Mouse (Mus musculus) midbrain, embryonic 13.5 days (tissue): ENCODE data around the gene Itga3. TPM values are rescaled to one million over a fixed set of nuclear protein-coding genes. Genes with fewer than 3 reads are reported as not detected.

Experiments
- ATAC-seq: fragments of 200-750 bp; cut with Nextera tagmentation; 2 replicates; pipeline ENCODE4 v1.8.0; 2017; ENCODE audit warnings: mild to moderate bottlenecking, moderate TSS enrichment, moderate library complexity
- H3K27ac ChIP-seq: fragments of 300-500 bp; sonication (generic); 2 replicates; pipeline ENCODE4 v1.5.1; 2015; ENCODE audit warnings: inconsistent platforms, mild to moderate bottlenecking, moderate library complexity
- H3K27me3 ChIP-seq: fragments of 300-500 bp; sonication (generic); 2 replicates; pipeline ENCODE4 v1.6.1; 2015; ENCODE audit warnings: mild to moderate bottlenecking, inconsistent platforms
- H3K36me3 ChIP-seq: fragments of 300-500 bp; sonication (generic); 2 replicates; pipeline ENCODE4 v1.6.1; 2015; ENCODE audit warnings: mild to moderate bottlenecking, inconsistent platforms
- H3K4me1 ChIP-seq: fragments of 300-500 bp; sonication (generic); replicated peaks from 2 replicates; pipeline ENCODE4 v1.6.1; 2015; ENCODE audit warnings: inconsistent platforms
- H3K4me2 ChIP-seq: fragments of 300-500 bp; sonication (generic); replicated peaks from 2 replicates; pipeline ENCODE4 v1.6.1; 2015; ENCODE audit warnings: moderate library complexity, mild to moderate bottlenecking, inconsistent platforms
- H3K4me3 ChIP-seq: fragments of 300-500 bp; sonication (generic); replicated peaks from 2 replicates; pipeline ENCODE4 v1.5.1; 2015; ENCODE audit warnings: mild to moderate bottlenecking, inconsistent platforms
- H3K9ac ChIP-seq: fragments of 300-500 bp; sonication (generic); replicated peaks from 2 replicates; pipeline ENCODE4 v1.6.1; 2015; ENCODE audit warnings: mild to moderate bottlenecking, inconsistent platforms
- H3K9me3 ChIP-seq: fragments of 300-500 bp; sonication (generic); 2 replicates; pipeline ENCODE4 v1.6.1; 2016; ENCODE audit warnings: mild to moderate bottlenecking, inconsistent platforms
- WGBS: fragments of 180-500 bp; shearing (Covaris S2); methylation state at CpG from one replicate; pipeline ENCODE4 v1.1.7; 2015; 5-methylcytosine and 5-hydroxymethylcytosine counted together
- polyA plus RNA-seq: library from polyadenylated mRNA; unstranded; fragments of >200 nt; fragmentation: Nextera tagmentation; extraction: Ambion mirVana; gene quantifications from 2 replicates; pipeline ENCODE4 v1.2.1, GENCODE M21; 2015

Itga3 gene
- polyA plus RNA-seq = 6.6 and 8.8 TPM in 2 replicates

DNA sequence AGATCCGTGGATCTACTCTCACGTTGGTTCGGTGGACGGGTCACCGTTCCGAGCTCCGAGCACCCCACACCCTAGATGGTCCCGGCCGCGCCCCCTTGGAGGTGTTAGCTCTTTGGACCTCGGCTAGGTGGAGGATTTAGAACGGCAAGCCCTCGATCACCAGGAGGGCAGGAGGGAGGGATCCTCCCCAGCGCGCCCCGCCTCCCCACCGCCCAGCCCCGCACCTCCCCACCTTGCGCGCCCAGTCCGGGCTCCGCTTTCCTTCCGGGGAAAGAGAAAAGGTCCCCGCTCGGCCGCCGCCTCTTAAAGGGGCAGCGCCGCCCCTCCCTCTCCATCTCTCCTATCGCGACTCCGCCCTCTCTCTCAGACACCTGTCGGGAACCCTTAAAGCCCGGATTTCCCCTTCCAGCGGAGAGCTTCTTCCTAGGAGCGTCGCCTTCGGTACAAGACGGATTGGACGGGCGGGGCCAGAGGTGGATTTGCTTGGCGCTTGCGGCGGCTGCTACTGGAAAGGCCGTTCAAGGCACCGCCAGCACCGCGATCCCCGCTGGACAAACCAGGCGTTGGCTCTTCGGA lies at the start of gene Itga3:
TSS of gene Itga3 (minus strand) at position 266 of the 576 bp plus-strand sequence.
- H3K27ac ChIP-seq = peak within 1 kb of the TSS; percentile 71
- H3K4me1 ChIP-seq = peaks cover 34% of the 10 kb centered on the region
- peak within 1 kb of the TSS; percentile 79 for H3K9ac ChIP-seq
- peaks cover 65% of the 10 kb centered on the region for H3K27me3 ChIP-seq
- H3K4me3 ChIP-seq = peak within 1 kb of the TSS; percentile 62
- H3K4me2 ChIP-seq = peak within 1 kb of the TSS; percentile 81
- under 1% methylated on average over 48 of the region's 51 CpGs for WGBS
- no peaks in the 10 kb centered on the region for H3K36me3 ChIP-seq
- no peaks in the 10 kb centered on the region for H3K9me3 ChIP-seq
- peak; percentile 83 for ATAC-seq

DNA sequence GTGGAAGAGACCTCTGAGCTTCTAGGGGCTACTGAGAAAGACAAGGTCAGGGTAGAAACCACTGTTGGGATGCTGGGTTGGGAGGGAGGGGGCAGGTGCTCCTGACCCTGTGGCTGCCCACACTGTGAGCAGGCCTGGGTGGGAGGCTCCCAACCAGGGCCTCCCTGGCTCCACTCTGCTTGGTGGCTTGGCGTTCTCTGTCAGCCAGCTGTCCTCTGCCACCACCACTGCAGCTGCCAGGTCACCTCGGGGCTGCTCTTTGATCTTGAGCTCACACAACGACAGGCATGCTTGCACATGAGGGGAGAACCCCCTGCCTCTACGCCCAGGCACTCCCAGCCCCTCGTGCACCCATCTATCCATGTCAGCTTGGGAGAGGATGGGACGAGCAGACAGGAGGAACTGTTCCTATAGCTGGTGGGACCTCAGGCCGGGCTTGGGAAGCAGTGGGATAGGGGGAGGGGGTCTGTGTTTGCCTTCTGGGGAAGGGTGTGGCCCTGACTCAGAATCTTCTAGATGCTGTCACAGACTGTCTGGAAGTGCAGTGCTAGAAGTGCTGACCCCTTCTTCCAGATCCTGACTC lies 48.9 kb upstream of the Itga3 start:
- H3K36me3 ChIP-seq = no peaks in the 10 kb centered on the region
- no peak overlapping the region for H3K4me2 ChIP-seq
- peaks cover 89% of the 10 kb centered on the region for H3K27me3 ChIP-seq
- H3K4me1 ChIP-seq = peaks cover 24% of the 10 kb centered on the region
- no peaks in the 10 kb centered on the region for H3K9me3 ChIP-seq
- H3K4me3 ChIP-seq = no peak overlapping the region
- H3K9ac ChIP-seq = no peak overlapping the region
- no peak overlapping the region for H3K27ac ChIP-seq
- no peak for ATAC-seq
- 29% methylated on average over 7 of the region's 7 CpGs for WGBS

DNA sequence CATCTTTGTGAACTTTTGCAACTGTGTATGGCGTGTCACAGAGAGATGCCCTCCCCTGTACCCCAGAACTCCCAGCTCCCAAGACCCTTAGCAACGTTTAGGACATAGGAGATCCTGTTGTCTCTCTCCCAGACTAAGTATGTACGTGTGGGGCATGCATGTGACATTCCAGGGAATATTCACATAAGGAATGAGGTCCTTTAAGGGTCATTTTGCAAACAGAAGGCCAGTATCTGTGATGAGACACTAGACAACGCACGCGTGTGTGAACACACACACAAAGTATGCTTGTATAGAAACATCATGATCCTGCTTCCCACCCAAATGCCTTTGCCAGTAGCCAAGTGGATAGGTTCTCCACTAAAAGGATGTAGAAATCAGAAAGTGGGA lies 45.5 kb upstream of the Itga3 start:
- H3K36me3 ChIP-seq = no peaks in the 10 kb centered on the region
- H3K4me1 ChIP-seq = peaks cover 37% of the 10 kb centered on the region
- H3K9me3 ChIP-seq = no peaks in the 10 kb centered on the region
- peak overlapping the region; percentile 42; the same call in 1 of the 2 replicates for H3K4me3 ChIP-seq
- no peak overlapping the region for H3K9ac ChIP-seq
- no peak overlapping the region for H3K4me2 ChIP-seq
- WGBS = 21% methylated on average over 6 of the region's 6 CpGs
- no peak for ATAC-seq
- peaks cover 94% of the 10 kb centered on the region for H3K27me3 ChIP-seq
- H3K27ac ChIP-seq = no peak overlapping the region

DNA sequence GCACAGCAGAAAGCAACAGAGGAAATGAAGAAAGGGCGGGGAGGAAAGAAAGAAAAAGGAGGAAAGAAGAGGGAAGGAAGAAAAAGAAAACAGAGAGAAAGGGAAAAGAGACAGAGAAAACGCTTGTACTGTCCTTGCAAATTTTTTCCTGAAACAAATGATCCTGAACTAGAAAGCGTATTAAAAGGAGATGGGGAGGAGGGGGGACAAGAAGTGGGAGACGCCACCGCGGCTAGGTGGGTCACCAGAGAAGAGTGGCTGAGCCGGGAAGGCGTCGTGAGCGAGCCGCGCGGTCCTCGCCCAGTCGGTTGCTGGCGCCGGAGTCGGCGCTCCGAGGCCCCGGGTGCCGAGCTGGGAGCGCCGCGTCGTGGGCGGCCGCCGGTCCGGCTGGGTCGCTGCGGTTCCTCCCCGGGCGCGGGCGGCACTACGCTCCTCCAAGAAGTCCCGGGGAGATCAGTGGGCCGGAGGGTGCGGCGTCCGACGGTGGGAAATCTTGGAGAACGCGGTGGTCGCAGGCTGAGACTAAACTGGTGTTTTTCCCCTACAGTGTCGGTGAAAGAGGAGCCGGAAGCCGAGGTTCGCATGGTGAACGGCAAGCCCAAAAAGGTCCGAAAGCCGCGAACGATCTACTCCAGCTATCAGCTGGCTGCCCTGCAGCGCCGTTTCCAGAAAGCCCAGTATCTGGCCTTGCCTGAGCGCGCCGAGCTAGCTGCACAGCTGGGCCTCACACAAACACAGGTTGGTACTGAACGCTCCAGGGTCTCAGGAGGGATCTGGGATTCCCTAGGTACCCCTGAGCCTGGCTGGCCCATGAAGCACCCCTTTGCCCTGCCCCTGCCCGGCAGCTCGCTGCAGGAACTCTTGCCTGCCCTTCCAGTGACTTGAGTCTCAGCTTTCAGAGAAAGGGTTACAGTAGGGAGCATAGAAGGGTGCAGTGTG lies 44.8 kb upstream of the Itga3 start:
- H3K4me3 ChIP-seq = peak overlapping the region; percentile 42
- no peaks in the 10 kb centered on the region for H3K9me3 ChIP-seq
- peaks cover 93% of the 10 kb centered on the region for H3K27me3 ChIP-seq
- no peak overlapping the region for H3K9ac ChIP-seq
- H3K27ac ChIP-seq = no peak overlapping the region
- H3K4me2 ChIP-seq = peak overlapping the region; percentile 62
- no peak for ATAC-seq
- peaks cover 32% of the 10 kb centered on the region for H3K4me1 ChIP-seq
- under 1% methylated on average over 56 of the region's 63 CpGs for WGBS
- no peaks in the 10 kb centered on the region for H3K36me3 ChIP-seq

DNA sequence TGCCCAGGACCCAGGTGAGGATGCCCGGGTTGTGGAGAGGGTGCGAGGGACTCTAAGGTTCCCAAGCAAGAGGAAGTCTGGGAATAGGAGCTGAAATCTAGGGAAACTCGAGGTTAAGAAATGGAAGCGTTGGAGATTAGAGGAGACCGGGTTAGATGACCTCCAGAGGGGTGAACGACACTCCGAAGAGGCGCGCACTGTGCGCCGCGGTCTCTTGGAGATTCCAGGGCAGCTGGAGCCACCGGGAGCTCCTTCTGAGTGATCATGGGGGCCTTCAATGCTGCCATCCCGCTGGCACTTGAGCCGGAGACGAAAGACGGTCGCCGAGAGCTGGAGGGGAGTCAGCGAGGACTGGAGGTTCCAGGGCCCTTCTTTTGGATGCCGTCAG lies 44.0 kb upstream of the Itga3 start:
- H3K4me3 ChIP-seq = peak overlapping the region; percentile 42
- H3K9me3 ChIP-seq = no peaks in the 10 kb centered on the region
- H3K27ac ChIP-seq = no peak overlapping the region
- H3K4me1 ChIP-seq = peaks cover 28% of the 10 kb centered on the region
- H3K36me3 ChIP-seq = no peaks in the 10 kb centered on the region
- ATAC-seq = no peak
- H3K27me3 ChIP-seq = peaks cover 86% of the 10 kb centered on the region
- peak overlapping the region; percentile 62 for H3K4me2 ChIP-seq
- peak overlapping the region; percentile 21; the same call in 1 of the 2 replicates for H3K9ac ChIP-seq
- under 1% methylated on average over 21 of the region's 21 CpGs for WGBS

DNA sequence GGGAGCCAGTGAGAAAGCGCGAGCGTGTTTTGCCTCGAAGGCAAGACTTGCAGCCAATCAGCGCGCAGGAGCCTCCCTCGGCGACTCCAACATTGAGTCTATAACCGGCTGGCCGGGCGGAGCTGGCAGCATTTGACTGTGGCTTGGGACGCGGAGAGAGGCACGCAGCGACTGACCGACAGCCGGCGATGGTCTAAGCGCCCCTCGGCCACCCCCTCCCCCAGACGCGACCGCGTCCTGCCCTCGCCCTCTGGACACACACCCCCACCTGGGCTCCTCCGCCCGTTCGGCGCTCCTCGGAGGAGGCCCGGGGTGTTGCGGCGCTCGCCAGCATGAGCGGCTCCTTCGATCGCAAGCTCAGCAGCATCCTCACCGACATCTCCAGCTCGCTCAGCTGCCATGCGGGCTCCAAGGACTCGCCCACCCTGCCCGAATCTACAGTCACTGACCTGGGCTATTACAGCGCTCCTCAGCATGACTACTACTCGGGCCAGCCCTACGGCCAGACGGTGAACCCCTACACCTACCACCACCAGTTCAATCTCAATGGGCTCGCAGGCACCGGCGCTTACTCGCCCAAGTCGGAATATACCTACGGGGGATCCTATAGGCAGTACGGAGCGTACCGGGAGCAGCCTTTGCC lies 43.5 kb upstream of the Itga3 start, which contains the start of gene Dlx3:
TSS of gene Dlx3 (plus strand) at position 130 of the 643 bp plus-strand sequence.
- under 1% methylated on average over 55 of the region's 55 CpGs for WGBS
- Histone ChIP-seq H3K4me3 (peak within 1 kb of the TSS; percentile 42), H3K27me3 (peaks cover 81% of the 10 kb centered on the region), H3K4me2 (peak within 1 kb of the TSS; percentile 62), H3K4me1 (peaks cover 28% of the 10 kb centered on the region), H3K9ac (peak within 1 kb of the TSS; percentile 21), H3K27ac (no peak within 1 kb of the TSS), H3K9me3 (no peaks in the 10 kb centered on the region), H3K36me3 (no peaks in the 10 kb centered on the region)
- peak; percentile 53 for ATAC-seq

DNA sequence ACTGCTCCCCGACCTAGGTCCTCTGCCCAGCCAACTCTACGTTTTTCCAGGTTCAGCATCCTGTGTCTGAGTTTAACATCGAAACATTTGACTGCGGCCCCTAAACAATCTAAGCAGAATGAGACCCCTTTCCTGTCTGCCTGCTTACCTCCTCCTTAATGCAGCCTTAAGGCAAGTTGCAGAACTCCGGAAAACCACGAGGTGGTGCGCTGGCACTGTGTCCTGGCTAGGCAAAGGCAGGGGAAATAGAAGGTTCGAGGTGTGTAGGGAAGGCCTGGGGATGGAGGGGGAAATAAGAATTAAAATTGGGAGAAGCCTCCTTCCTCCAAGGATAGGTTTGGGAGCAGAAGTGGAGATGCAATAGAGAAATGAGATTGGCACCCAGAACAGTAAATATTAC lies 41.9 kb upstream of the Itga3 start:
- ATAC-seq = no peak
- H3K9ac ChIP-seq = no peak overlapping the region
- no peak overlapping the region for H3K27ac ChIP-seq
- H3K36me3 ChIP-seq = no peaks in the 10 kb centered on the region
- no peak overlapping the region for H3K4me3 ChIP-seq
- peaks cover 28% of the 10 kb centered on the region for H3K4me1 ChIP-seq
- H3K4me2 ChIP-seq = 0 out of 2 replicates have a peak overlapping the region, but pooled peaks have one; percentile 11
- WGBS = 5% methylated on average over 8 of the region's 8 CpGs
- peaks cover 65% of the 10 kb centered on the region for H3K27me3 ChIP-seq
- H3K9me3 ChIP-seq = no peaks in the 10 kb centered on the region

DNA sequence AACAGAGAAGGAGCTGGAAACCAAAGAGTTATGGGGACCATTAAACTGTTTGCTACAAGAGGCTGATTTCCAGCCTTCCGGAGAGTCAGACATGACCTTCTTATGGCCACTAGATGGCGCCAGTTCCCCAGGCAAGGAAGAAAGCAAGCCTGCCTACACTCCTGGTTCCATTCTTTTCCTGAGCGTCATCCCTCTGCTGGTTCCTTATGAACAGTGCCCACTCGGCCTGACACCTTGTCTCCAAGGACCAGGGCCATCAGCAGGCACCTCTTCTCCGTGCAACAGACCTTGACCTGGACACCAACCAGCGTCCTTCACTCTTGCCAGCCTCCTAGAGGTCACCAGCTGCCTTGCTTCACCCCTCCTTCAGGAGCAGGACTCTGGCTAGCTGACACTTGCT lies 40.4 kb upstream of the Itga3 start:
- no peak overlapping the region for H3K4me3 ChIP-seq
- 3% methylated on average over 6 of the region's 6 CpGs for WGBS

DNA sequence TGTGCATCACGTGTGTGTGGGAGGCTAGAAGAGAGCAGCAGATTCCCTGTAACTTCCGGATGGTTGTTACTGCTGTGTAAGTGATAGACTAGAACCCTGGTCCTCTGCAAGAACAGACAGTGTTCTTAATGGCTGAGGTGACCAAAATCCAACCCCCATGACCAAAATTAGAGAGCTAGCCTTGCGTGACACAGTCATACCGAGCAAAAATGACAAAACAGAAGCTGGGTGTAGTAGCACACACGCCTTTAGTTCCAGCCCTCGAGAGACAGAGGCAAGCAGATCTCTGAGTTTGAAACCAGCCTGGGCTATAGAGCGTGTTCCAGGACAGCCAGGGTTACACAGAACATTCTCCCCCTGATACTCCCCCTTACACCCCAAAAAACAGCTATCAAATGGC lies 33.5 kb upstream of the Itga3 start:
- Histone ChIP-seq H3K4me1 (peaks cover 15% of the 10 kb centered on the region), H3K36me3 (no peaks in the 10 kb centered on the region)
- ATAC-seq = no peak

More for the DNA sequence above, 40.4 kb upstream of the Itga3 start:
- Histone ChIP-seq H3K9ac (no peak overlapping the region), H3K4me1 (peaks cover 28% of the 10 kb centered on the region), H3K27me3 (peaks cover 50% of the 10 kb centered on the region), H3K36me3 (no peaks in the 10 kb centered on the region), H3K4me2 (no peak overlapping the region), H3K27ac (no peak overlapping the region), H3K9me3 (no peaks in the 10 kb centered on the region)
- ATAC-seq = peak; percentile 67

DNA sequence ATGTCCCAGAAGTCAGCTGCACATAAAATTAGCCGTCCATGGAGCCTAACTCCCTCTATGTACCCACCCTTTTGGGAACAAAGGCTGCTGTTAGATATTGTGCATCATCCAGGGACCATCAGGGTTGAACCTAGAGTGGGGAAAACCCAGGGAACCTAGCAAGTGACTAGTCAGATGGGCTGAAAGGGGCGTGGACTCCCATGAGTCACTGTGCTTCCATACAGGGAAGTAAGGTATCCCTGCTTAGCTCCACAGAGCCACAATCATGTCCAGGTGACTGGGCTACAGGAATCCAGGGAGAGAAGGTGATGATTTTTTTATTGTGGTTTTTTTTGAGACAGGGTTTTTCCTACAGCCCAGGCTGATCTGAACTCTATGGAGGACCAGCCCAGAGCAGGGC lies 32.4 kb upstream of the Itga3 start:
- H3K9ac ChIP-seq = no peak overlapping the region
- H3K27ac ChIP-seq = no peak overlapping the region
- no peak for ATAC-seq
- H3K4me1 ChIP-seq = peaks cover 16% of the 10 kb centered on the region
- H3K27me3 ChIP-seq = peaks cover 12% of the 10 kb centered on the region
- no peak overlapping the region for H3K4me3 ChIP-seq
- H3K9me3 ChIP-seq = no peaks in the 10 kb centered on the region
- WGBS = 73% methylated on average over 2 of the region's 2 CpGs
- no peak overlapping the region for H3K4me2 ChIP-seq
- H3K36me3 ChIP-seq = no peaks in the 10 kb centered on the region

More for the DNA sequence above, 33.5 kb upstream of the Itga3 start:
- H3K27me3 ChIP-seq = peaks cover 12% of the 10 kb centered on the region
- WGBS = 88% methylated on average over 7 of the region's 7 CpGs
- no peak overlapping the region for H3K4me3 ChIP-seq
- no peak overlapping the region for H3K4me2 ChIP-seq
- H3K9ac ChIP-seq = no peak overlapping the region
- H3K9me3 ChIP-seq = no peaks in the 10 kb centered on the region
- no peak overlapping the region for H3K27ac ChIP-seq

DNA sequence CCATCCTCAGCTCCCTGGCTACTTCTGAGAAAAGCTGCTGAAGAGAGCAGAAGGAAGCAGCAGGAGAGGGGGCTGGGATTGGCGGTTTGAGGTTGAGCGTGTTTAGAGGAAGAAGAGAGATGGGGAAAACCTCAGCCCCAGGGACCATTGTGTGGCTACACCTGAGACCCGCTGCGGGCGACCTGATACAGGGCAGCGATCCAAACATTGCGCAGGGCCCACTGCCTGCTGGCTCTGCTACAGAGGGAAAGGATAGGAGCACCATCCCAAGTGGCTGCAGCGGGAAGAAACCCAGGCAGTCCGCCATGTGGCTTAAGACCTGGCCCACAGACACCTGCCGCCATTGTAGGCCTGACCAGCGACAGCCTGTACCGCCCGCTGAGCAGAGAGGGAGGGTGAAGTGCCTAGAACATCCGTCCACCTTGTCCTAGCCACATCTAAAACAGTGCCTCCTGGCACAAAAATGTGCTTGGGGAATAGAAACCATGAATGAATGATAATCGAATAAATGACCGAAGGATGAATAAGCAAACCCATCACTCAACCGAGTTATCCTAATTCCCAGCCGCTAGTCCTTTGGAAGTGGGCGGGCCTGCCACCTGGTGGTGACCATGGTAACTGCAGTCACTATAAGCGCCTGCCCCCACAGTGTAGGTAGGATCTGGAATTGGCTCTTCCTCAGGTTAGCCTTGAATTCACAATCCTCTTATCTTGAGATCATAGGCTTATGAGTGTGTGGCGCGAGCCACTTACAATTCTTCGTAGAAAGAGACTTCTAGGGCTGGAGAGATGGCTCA lies 30.0 kb upstream of the Itga3 start:
- 37% methylated on average over 23 of the region's 23 CpGs for WGBS
- H3K27ac ChIP-seq = 0 out of 2 replicates have a peak overlapping the region, but pooled peaks have one; percentile 19
- H3K4me1 ChIP-seq = peaks cover 16% of the 10 kb centered on the region
- peaks cover 12% of the 10 kb centered on the region for H3K27me3 ChIP-seq
- H3K36me3 ChIP-seq = no peaks in the 10 kb centered on the region
- peak overlapping the region; percentile 30; the same call in 1 of the 2 replicates for H3K4me2 ChIP-seq
- peak; percentile 67 for ATAC-seq
- no peak overlapping the region for H3K9ac ChIP-seq
- no peaks in the 10 kb centered on the region for H3K9me3 ChIP-seq
- H3K4me3 ChIP-seq = no peak overlapping the region
